Mouse (Mus musculus): ENCODE measurements around the gene Spint2.

The Spint2 gene

DNA sequence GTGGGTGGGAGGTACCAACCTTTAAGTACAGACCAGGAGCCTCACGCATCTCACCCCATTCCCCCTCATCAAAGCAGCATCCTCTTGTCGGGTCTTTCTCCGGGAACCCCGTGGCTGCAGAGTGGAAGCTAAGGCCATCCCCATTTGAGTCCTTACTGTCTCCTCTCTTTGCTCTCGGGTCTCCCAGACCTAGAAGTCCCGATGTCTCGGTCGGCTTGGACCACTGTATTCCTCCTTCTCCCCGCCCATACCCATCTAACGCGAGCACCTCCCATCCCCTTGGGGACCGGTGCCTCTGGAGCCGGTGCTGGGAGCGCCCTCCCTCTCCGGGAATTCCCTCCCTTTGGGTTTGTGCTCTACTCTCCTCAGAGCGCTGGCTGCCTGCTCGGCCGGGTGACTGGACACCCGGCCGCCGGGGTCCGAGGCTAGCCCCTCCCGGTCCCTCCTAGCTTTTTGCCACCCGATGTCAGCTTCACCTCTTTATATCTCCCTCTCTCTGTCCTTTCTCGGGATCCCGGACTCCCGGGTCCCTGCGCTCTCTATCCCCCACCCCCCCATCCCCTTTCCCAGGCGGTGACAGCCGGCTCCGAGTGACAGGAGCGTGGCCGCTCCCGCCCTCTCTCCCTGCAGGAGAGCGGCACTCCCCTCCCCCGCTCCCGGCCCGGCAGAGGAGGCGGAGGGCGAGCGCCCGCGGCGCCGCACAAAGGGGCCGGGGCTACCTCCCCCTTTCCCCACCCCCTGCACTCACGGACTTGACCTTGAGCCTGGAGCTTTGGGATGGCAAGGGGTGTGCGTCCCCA is 23.0 kb upstream of the Spint2 start:
- DNase-seq (ENCODE audit: extremely low read depth, low read depth, low spot score): no peak

DNA sequence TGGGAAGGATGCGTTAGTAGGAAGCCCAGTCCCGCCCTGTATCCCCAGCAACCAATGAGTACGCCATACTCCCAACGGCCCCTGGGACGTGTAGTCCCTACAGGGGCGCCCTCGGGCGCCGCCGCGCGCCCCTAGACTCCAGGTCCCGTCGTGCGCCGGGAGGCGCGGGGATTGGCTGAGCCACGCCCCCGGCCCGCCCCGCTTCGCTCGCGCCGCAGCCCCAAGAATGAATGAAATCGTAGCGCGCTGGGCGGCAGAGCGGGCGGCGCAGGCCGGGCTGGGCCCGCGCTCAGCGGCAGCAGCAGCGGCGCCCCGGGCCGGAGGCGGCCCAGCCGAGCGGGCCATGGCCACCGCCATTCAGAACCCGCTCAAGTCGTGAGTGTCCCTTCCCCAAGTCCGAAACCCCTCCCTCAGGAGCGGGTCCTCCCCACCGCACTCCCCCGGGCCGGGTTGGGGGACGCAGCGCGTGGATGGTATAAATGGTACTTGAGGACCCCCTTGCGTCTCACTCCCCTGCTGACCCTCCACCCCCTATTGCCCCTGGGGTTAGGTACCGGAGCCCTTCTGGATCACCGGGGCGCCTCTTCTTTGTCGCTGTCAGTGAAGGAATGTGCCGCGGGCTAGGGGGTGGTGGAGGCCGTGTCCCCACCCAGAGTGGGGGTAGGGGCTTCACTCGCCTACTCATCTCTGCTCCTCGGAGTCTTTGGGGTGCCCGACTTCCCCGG is 22.2 kb upstream of the Spint2 start, which contains the start of gene Dpf1:
Dpf1 (plus strand) TSS at position 214 of the 725 bp plus-strand sequence.
- DNase-seq (ENCODE audit: extremely low read depth, low read depth, low spot score): no peak

DNA sequence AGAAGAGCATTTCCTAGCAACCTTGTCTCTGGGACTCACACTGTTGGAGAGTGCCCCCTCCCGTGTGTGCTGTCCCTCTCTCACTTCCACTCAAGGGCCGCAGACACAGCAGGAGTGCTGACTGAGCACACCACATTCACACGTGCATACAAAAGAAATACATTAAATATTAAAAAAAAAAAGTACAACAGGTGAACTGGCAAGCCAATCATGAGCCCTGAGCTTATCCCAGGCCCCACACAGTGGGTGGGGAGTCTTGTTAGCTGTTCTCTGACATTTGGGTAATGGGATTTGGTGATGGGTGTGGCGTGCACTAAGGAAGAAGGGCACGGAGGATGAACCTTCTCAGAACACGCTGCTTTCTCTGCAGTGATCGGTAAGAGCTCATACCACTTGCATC is 20.9 kb upstream of the Spint2 start:
- DNase-seq (ENCODE audit: extremely low read depth, low read depth, low spot score): no peak

DNA sequence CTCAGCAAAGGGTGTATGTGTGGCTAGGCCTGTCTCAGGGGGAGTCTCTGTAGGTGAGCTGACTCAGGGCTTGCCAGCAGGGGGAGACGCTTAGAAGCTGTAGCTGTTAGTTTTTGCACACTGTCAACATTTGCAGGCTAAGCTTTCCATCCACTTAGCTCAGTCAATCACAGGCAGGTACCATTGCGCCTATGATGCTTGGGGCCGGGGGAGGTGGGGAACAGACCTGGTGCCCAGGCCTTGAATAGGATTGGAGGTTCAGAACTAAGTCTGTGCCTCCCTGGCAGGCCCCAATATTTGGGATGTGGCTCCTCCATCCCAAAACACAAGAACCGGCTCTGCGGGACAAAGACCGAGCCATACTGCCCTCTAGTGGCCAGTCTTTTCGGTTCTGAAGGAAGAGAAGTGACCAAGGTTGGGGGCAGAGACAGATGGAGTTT is 19.4 kb upstream of the Spint2 start:
- no peak for DNase-seq (ENCODE audit: extremely low read depth, low read depth, low spot score)

DNA sequence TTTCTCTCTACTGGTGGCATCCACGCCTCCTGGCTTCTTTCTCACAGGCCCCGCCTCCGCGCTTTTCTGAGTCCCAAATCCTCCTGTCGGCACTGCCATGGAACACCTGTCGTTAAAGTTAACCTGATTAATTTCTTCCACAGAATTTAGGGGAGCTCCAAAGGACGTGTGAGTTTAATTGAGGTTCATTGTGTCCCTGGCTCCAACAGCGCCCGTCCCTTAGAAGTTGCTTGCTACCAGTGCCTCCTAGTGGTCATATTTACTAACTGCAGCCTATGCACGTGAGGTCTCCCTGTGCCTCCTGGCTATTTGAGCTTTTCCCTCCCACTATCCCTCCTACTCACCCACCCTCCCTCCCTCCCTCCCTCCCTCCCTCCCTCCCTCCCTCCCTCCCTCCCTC is 15.3 kb upstream of the Spint2 start:
- DNase-seq (ENCODE audit: extremely low read depth, low read depth, low spot score): no peak

DNA sequence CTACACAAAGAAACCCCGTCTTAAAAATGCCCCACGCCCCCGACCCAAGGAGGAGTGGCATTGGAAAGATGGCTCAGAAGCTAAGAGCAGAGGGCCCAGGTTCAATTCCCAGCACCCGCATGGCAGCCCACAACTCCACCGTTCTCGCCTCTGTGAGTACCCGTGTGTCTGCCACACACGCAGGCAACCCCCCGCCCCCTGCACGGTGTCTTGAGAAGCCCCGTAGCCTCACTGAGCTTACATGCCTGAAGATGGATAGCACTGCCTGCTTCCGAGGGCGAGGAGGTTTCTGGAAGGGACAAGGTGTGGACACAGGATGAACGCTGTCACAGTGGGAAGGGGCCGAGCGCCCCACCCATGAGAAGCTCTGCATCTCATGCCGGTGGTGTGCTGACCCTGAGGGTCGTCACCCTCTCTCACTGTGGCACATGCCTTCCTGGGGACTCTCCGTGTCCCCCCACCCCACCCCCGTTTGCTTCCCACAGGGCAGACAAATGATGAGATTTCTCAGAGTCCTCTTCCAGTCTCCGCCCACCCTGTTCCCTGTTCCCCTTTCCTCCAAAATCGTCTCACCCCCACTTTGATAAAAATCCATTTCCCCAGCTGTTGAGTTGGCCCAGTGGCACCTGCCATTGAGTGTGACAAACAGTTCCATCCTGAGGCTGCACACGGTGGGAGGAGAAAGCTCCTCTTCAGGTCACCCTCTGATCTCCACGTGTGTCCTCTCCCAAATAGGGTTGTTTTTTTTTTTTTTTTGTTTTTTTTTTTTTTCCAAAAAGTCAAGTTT is 14.3 kb upstream of the Spint2 start:
- DNase-seq (ENCODE audit: extremely low read depth, low read depth, low spot score): no peak

DNA sequence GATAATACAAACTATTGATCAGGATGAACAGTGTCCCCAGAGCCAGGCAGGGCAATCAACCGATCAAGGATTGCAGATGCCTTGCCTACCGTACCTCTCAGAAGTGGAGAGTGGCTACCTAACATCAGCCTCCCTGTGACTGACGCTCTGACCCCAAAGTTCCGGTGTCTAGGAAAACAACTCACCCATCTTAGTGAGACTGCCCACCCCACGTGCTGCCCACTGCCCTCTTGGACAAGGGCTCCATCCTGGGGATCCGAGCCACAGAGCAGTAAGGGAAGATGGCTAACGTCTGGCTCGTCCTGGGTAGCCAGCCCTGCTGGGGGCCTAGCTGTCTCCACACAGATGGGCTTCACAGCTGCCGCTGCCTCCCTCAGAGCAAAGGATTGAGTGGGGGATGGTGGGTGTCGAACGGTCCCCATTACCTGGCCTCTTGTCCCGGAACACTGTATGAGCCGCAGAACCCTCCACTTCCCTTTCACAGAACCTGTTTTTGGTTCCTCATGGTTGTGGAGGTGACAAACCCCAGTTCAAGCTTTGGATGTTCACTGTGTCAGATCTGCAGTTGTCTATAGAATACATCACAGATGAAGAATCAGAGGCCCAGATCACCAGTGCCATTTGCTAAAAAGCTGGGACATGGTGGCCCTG is 12.5 kb upstream of the Spint2 start:
- DNase-seq (ENCODE audit: extremely low read depth, low read depth, low spot score): no peak

DNA sequence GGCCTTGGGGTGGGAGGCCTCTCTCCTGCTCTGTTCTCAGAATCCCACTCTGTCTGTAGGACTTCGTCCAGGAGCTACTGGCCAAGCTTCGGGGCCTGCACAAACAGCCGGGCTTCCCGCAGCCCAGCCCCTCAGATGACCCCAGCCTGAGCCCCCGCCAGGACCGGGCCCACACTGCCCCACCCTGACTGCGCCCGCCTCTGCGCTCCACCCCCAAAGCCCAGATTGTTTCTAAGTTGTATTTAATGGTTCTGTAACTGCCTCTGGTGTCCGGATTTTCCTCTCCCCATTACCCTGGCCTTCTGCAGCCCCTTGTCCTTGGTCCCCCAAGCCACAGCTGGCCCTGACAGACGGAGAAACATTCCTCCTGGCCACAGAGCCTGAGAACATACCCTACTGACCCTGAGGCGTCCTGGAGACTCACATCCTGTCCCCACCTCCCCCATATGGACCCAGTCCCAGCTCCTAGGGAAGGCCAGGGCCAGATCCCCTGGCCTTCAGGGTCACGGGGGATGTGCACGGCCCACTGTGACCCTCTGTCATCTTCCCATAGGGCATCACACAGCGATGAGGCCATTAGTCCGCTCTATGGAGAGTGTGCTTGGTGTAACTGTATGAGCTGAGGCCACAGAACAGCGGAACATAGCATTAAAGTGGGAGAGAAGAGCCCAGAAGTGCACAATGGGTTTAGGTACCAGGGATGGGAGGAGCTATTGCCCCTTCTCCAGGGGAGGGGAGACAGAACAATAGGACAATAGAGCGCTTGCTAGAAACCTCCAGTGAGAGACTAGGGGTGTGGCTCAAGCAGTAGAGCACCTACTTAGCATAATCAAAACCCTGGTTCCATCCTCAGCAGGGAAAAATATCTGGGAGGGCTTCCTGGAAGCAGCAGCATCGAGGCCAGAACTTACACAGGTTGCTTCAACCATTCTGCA is 11.7 kb upstream of the Spint2 start:
- DNase-seq (ENCODE audit: extremely low read depth, low read depth, low spot score): no peak

DNA sequence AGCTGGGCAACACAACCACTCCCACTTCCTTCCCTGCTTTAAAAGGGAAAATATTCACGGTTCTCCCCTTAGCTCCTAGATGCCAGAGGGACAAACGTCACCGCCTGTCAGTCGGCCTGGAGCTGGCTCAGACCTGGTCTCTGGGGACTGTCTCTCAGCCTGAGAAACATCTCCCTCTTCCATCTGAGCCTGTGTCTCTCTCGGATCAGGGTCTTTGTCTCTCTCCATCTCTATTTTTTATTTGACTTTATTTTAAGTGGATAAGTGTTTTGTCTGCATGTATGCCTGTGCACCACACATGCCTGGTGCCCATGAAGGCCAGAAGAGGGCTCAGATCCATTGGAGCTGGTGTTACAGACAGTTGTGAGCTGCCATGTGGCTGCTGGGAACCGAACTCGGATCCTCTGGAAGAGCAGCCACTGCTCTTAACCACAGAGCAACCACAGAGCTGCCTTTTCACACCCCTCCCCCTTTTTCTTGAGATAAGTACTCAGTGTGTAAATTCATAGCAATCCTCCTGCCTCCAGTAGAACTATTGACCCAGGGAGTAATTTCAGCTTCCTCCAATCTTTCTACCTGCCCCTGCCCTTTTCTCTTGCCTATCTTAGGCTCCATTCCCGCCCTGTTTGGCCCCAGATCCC is 10.9 kb upstream of the Spint2 start:
- no peak for DNase-seq (ENCODE audit: extremely low read depth, low read depth, low spot score)

DNA sequence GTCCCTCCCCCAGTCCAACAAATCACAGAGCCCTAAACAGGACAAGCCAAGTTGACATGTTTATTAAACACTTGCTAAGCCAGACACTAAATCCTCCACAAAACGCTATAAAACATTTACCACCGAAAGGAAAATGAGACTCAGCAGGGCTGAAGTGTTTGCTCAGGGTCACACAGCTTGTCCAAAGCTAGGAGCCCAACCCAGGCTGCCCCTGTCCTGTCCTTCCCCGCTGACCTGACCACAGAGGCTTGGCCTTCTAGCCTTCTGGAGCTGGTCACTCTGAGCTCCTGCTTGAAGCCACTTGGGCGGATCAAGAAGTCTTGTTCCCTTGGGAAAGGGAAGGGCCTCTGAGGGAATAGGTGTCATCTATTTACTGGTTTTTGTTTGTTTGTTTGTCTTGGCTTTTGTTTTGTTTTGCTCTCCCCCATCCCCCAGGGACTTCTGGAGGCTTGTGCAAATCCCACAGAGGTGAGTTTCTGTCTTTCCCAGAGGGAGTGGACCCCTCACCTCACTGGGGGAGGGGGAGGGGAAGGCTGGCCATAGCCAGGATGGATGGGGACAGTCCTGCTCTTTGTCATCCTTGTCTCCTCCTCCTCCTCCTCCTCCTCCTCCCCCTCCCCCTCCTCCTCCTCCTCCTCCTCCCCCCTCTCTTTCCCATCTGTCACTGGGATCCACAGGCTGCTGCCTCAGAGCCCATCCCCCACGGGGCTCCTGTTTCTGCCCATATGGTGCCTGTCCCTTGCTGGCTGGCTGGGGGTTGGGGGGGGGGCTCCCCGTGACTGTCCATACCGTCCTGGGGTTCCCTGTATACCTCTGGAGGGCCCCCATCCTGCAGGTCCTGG is 10.1 kb upstream of the Spint2 start:
- no peak for DNase-seq (ENCODE audit: extremely low read depth, low read depth, low spot score)

DNA sequence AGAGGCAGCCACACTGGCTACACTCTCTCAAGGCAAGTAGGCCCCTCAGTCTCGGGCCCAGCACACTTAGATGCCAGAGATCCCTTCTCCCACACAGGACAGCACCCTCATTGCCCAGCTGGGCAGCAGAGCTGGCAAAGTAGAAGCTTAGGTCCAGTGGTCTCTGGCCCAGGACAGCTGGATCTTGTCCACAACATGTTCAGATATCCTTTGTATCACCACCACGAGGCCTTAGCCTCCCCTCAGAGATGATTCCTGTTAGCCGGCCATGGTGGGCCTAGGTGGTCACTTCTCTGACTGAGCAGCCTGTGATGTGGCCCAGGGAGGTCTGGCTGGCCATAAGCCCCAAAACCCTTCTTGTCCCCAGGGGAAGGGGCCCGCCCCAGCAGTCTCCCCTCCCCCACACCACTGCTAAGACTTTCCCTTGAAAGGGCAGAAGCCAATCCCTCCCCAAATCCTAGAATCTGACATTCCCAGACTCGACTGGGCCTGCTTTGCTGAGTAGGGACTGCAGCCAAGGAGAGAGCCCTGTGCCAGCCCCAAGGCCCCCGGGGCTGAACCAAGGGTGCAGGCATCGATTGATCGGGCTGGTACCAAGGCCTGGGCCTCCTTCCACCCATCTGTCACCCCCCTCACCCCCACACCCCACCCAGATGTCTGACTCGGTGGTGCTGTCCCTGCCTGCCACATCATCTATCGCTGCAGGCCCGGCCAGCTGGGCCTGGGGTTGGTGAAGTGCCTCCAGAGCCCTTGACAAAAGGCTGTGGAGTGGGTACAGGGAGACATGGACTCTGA is 9.2 kb upstream of the Spint2 start:
- no peak for DNase-seq (ENCODE audit: extremely low read depth, low read depth, low spot score)

DNA sequence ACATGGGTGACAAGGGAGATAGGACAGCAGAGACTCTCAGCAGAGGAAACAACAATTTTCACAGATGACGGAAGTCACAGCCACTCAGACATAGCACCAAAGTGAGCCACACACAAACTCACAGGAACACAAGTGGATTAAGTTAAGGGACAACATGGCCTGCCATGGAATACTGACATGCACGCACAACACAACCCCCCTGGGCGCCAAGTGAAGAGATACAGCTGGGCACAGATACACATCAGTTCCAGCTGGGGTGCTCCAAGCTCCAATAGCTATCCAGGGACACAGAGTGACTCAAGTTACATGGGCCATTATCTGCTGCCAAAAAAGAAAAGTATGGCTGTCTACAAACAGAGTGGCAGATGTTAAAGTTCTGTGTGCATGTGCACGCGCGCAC is 8.1 kb upstream of the Spint2 start:
- DNase-seq (ENCODE audit: extremely low read depth, low read depth, low spot score): no peak

DNA sequence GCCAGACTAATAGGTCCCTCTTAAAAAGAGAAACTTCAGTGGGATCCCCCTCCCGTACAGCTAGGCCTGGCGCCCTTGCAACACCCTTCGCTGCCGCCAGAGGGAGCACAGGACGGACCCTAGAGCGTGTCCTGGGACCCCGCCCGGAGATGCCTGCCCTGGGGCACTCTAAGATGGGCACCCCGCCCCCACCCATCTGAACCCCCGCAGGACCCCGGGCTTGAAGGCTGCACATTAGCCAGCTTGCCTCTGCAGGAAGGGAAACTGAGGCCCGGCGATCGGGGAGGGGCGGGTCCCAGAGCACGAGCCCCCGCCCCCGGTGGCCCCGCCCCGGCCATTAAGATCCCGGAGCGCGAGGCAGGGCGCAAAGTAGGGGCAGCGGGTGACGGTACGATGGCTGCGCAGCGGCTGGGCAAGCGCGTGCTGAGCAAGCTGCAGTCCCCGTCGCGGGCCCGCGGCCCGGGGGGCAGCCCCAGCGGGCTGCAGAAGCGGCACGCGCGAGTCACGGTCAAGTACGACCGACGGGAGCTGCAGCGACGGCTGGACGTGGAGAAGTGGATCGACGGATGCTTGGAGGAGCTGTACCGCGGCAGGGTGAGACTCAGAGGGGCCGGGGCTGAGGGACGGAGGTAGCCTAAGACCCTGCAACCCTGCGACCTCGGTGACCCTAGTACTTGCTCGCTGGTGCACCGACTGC is 7.4 kb upstream of the Spint2 start, which contains the start of gene Ppp1r14a:
Ppp1r14a (plus strand) TSS at position 367 of the 697 bp plus-strand sequence.
- DNase-seq (ENCODE audit: extremely low read depth, low read depth, low spot score): no peak

DNA sequence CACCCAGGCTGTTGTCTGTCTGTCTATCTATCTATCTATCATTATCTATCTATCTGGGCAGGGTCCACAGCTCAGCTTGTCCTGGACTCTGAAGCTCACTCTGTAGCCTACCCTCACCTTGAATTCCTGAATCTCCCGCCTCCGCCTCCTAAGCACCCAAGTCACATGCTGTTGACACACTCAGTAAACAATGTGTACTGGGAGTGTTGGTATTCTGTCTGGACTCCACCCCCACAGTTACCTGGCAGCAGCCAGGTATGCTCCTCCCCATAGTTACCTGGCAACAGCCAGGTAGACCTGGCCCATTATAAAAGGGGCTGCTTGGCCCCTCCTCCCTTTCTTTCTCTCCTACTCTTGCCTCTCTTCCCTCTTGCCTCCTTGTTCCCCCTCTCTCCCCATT is 6.4 kb upstream of the Spint2 start:
- no peak for DNase-seq (ENCODE audit: extremely low read depth, low read depth, low spot score)

DNA sequence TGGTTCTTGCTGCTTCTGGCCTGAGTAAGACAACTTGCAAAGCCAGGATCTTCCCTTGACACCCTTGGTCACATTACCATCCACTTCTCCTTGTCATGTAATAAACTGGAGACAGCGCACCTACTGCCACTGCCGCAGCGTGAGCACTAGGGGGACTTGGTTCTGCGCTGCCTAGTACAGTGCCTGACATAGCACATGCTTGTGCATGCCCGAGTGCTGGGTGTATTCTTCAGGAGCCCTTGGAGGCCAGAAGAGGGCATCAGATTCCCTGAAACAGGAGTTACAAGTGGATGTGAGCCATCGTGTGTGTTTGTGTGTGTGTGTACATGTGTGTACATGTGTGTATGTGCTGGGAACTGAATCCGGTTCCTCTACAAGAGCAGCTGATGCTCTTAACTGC is 5.8 kb upstream of the Spint2 start:
- no peak for DNase-seq (ENCODE audit: extremely low read depth, low read depth, low spot score)

DNA sequence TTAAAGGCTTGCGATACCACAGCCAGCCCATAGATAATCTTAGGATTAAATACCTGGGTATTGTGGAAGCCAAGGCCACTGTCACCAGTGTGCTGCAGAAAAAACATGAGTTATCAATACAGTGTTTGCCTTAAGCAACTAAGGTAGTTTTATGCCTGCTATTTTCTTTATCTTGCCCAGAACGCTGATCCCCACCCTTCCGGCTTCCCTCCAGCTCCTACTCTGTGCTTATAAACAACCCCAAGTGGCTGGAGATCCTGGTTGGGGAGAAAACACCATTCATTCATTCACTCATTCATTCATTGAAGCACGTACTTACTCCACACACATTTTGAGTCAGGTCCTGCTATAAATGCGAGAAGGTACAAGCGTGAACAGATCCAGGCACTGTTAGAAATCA is 2.8 kb upstream of the Spint2 start:
- no peak for DNase-seq (ENCODE audit: extremely low read depth, low read depth, low spot score)

DNA sequence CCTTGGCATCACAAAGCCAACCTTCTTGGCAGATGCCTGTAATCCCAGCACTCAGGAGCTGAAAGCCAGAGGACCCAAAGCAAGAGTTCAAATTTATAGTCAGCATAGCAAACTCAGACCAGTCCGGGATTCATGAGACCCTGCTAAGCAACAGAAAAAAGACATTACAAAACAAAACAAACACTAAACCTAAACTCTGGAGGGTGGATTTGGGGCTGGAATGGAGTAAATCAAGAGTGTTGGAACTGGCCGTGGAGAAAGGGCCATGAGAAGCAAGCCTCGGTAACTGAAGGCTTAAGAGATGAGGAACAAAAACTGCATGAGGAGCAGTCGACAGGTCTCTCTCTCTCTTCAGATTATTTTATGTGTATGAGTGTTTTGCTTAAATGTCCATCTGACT is 2.2 kb upstream of the Spint2 start:
- no peak for DNase-seq (ENCODE audit: extremely low read depth, low read depth, low spot score)

All from fat pad, adult 2 months (tissue).